In the genomic region with DNA sequence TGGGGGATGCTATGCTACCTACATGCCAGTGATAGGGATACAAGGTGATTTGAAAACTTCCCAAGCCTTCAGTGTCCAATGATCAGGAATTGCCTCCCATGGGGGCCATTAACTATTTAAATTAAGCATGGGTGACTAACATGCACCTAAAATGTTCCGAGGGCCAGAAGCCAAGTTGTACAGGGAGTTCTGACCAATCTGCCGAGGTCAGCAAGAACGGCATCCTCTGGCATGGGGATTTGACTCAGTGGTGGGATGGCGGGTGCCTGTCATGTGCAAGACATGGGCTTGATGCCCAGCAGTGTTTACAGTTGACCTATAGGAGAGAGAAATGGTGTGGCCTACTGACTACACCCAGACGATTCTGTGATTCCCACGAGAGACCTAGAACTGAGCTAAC, we compare ENCODE assay signal across 25 mouse cellular contexts.
"Had no signal": no experiment of that assay in that cellular context is flagged by ENCODE, and none has a peak within 500 bp of the region (broad histone marks: within the 10 kb centered on the region; RNA-seq: fewer than 3 reads in every experiment).

No protein-coding gene starts in this region.

- H3K9ac ChIP-seq: heart, embryonic 13.5 days; heart, embryonic 15.5 days; hindbrain, embryonic 13.5 days; hindbrain, embryonic 15.5 days; kidney, embryonic 15.5 days; limb, embryonic 12.5 days; liver, embryonic 13.5 days; liver, embryonic 15.5 days had no signal

- H3K9me3 ChIP-seq: heart, embryonic 13.5 days; heart, embryonic 15.5 days; hindbrain, embryonic 13.5 days; hindbrain, embryonic 15.5 days; kidney, embryonic 15.5 days; limb, embryonic 10.5 days; limb, embryonic 12.5 days; liver, embryonic 13.5 days; liver, embryonic 15.5 days had no signal

- H3K4me2 ChIP-seq: heart, embryonic 11.5 days; heart, embryonic 13.5 days; heart, embryonic 15.5 days; hindbrain, embryonic 13.5 days; hindbrain, embryonic 15.5 days; kidney, embryonic 15.5 days; limb, embryonic 12.5 days; liver, embryonic 11.5 days; liver, embryonic 13.5 days; liver, embryonic 15.5 days had no signal

- H3K36me3 ChIP-seq: hindbrain, embryonic 13.5 days; hindbrain, embryonic 15.5 days; kidney, embryonic 15.5 days; limb, embryonic 10.5 days; limb, embryonic 12.5 days; liver, embryonic 13.5 days; liver, embryonic 15.5 days had no signal

- DNase-seq: gastrocnemius, postnatal 14 days; heart, adult 2 months; heart, postnatal 14 days; heart, postnatal 36 days; kidney, adult 11 months; kidney, adult 2 months; kidney, adult 9 months; kidney, postnatal 14 days; kidney, postnatal 36 days; liver; liver, embryonic 13.5 days had no signal

- H3K4me3 ChIP-seq: heart, adult 2 months; heart, embryonic 13.5 days; heart, embryonic 15.5 days; hindbrain, embryonic 13.5 days; hindbrain, embryonic 15.5 days; kidney, embryonic 15.5 days; layer of hippocampus, adult 2 months; left cerebral cortex, adult 2 months; limb, embryonic 10.5 days; limb, embryonic 12.5 days; liver, embryonic 13.5 days; liver, embryonic 15.5 days had no signal

- H3K4me1 ChIP-seq: heart, embryonic 13.5 days; heart, embryonic 15.5 days; hindbrain, embryonic 13.5 days; hindbrain, embryonic 15.5 days; kidney, embryonic 15.5 days; limb, embryonic 10.5 days; limb, embryonic 12.5 days; liver, embryonic 13.5 days; liver, embryonic 15.5 days had no signal

- H3K27me3 ChIP-seq: heart, embryonic 13.5 days; heart, embryonic 15.5 days; hindbrain, embryonic 13.5 days; hindbrain, embryonic 15.5 days; kidney, embryonic 15.5 days; limb, embryonic 12.5 days; liver, embryonic 13.5 days; liver, embryonic 15.5 days had no signal

- H3K27ac ChIP-seq: heart, adult 2 months; heart, embryonic 13.5 days; heart, embryonic 15.5 days; hindbrain, embryonic 13.5 days; hindbrain, embryonic 15.5 days; hindbrain, postnatal 0 days; kidney, embryonic 15.5 days; kidney, postnatal 0 days; layer of hippocampus, adult 2 months; left cerebral cortex, adult 2 months; limb, embryonic 10.5 days; limb, embryonic 12.5 days; liver, embryonic 13.5 days; liver, embryonic 15.5 days had no signal
